17 mouse cellular contexts compared by ENCODE assay signal in the genomic region with DNA sequence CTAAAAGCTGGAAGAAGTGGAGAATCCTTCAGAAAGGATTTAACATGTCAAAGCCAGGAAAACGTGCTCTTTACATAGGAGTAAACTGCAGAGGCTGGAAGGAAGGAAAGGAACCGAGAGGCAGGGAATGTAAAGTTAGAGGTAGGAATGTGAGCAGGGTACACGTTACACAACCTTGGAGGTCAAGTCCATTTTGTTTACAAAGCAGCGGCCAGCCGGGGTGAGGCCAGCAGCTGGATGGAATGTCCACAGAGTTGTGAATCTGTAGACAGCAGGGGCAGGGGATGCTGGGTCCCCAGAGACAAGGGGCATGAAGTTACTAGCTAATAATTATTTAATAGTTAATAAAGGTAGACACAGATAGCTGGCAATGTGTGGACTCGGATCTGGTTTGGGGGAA. TPM values are rescaled to one million over a fixed set of nuclear protein-coding genes. Genes with fewer than 3 reads are reported as not detected.
DNase-seq lines count a peak whose midpoint lies in the region; ATAC-seq and TF ChIP-seq lines count a peak whose summit lies in the region.
"Had no signal": no experiment of that assay in that cellular context is flagged by ENCODE, and none has a peak within 500 bp of the region (broad histone marks: within the 10 kb centered on the region; RNA-seq: fewer than 3 reads in every experiment).

No protein-coding gene starts in this region.

- no peaks in the 10 kb centered on the region for H3K36me3 ChIP-seq in heart, embryonic 11.5 days (ENCODE audit: control insufficient read depth, insufficient read depth, low read length)
- H3K36me3 ChIP-seq in kidney, postnatal 0 days (ENCODE audit: insufficient read depth, low read length), result no peaks in the 10 kb centered on the region
- H3K36me3 ChIP-seq in lung, postnatal 0 days (ENCODE audit: insufficient read depth, low read length), result no peaks in the 10 kb centered on the region
- H3K36me3 ChIP-seq: embryonic facial prominence, embryonic 10.5 days; forebrain, embryonic 12.5 days; liver, embryonic 13.5 days; midbrain, embryonic 12.5 days; neural tube, embryonic 13.5 days had no signal

- no peak for ATAC-seq in heart, embryonic 11.5 days (replicated peaks; ENCODE audit: insufficient number of reproducible peaks, low FRiP score, low TSS enrichment)
- peak; percentile 18 for ATAC-seq in Patski
- ATAC-seq in kidney, postnatal 0 days (replicated peaks; ENCODE audit: low FRiP score, low read depth), result no peak
- peak; percentile 61 for ATAC-seq in lung, postnatal 0 days
- ATAC-seq: intestine, embryonic 16.5 days had no signal

- peaks cover 4% of the 10 kb centered on the region; the same call in 1 of the 2 replicates for H3K4me1 ChIP-seq in heart, embryonic 11.5 days (ENCODE audit: control insufficient read depth, insufficient read depth, low read length)
- H3K4me1 ChIP-seq in kidney, postnatal 0 days (replicated peaks; ENCODE audit: insufficient read depth, low read length), result 0 out of 2 replicates have a peak, but pooled peaks cover 8% of the 10 kb centered on the region
- peaks cover 3% of the 10 kb centered on the region for H3K4me1 ChIP-seq in lung, postnatal 0 days (ENCODE audit: insufficient read depth, low read depth, low read length)
- H3K4me1 ChIP-seq: liver, embryonic 13.5 days; midbrain, embryonic 12.5 days had no signal

- TF ChIP-seq EP300 in lung, postnatal 0 days (IDR thresholded peaks at IDR 0.05), result peak; percentile 46; the same call in 1 of the 2 replicates

- CTCF ChIA-PET in Patski (lab: Charles Lee), result interaction anchor here (1.8 kb wide), 1 partner anchor 48 kb away, joined by 3 read pairs; no protein-coding TSS in a partner anchor

- peak; percentile 13 for DNase-seq in heart, adult 8-10 months (ENCODE audit: low spot score)
- DNase-seq in Patski (ENCODE audit: low read depth, low spot score), result no peak
- DNase-seq in kidney, postnatal 0 days (ENCODE audit: low spot score), result no peak
- DNase-seq in lung, postnatal 0 days (ENCODE audit: low spot score), result peak; percentile 54
- DNase-seq in embryo, embryonic 10.5 days (ENCODE audit: low spot score), result no peak
- no peak for DNase-seq in thymus, postnatal 10 days (ENCODE audit: low spot score in 2 of 2)
- DNase-seq: cerebellum, adult 9-11 months; layer of hippocampus, postnatal 36 days; liver, embryonic 13.5 days; right cerebral cortex, adult 18-20 months; thymus, postnatal 14 days had no signal

- in situ Hi-C loops in Patski (cut with MboI; ENCODE audit: low pct_unique_long_range_greater_than_20kb), result no loop called here

- POLR2A ChIA-PET in Patski (lab: Charles Lee), result interaction anchor here (1.0 kb wide), 1 partner anchor 50 kb away, joined by 5 read pairs; no protein-coding TSS in a partner anchor

- no peak for TF ChIP-seq CTCF in Patski (IDR thresholded peaks at IDR 0.05)
- TF ChIP-seq CTCF in kidney, postnatal 0 days (IDR thresholded peaks at IDR 0.05; ENCODE audit: low read depth), result no peak
- TF ChIP-seq CTCF in lung, postnatal 0 days (IDR thresholded peaks at IDR 0.05), result no peak

- H3K27me3 ChIP-seq in heart, embryonic 11.5 days (ENCODE audit: control insufficient read depth, insufficient read depth, low read length), result no peaks in the 10 kb centered on the region
- H3K27me3 ChIP-seq in Patski, result no peaks in the 10 kb centered on the region
- no peaks in the 10 kb centered on the region for H3K27me3 ChIP-seq in kidney, postnatal 0 days (ENCODE audit: insufficient read depth, low read length)
- no peaks in the 10 kb centered on the region for H3K27me3 ChIP-seq in lung, postnatal 0 days (replicated peaks; ENCODE audit: insufficient read depth, low read length)
- H3K27me3 ChIP-seq: forebrain, embryonic 12.5 days; liver, embryonic 13.5 days; midbrain, embryonic 12.5 days; neural tube, embryonic 13.5 days had no signal

- no peak overlapping the region for H3K9ac ChIP-seq in heart, embryonic 11.5 days (ENCODE audit: low read depth, low read length)
- H3K9ac ChIP-seq in kidney, postnatal 0 days (ENCODE audit: low read depth, low read length), result no peak overlapping the region
- no peak overlapping the region for H3K9ac ChIP-seq in lung, postnatal 0 days (replicated peaks; ENCODE audit: low read depth)
- H3K9ac ChIP-seq: forebrain, embryonic 12.5 days; liver, embryonic 13.5 days; midbrain, embryonic 12.5 days; neural tube, embryonic 13.5 days had no signal

- no peak overlapping the region for H3K27ac ChIP-seq in heart, embryonic 11.5 days (ENCODE audit: low read depth, low read length)
- 0 out of 2 replicates have a peak overlapping the region, but pooled peaks have one; percentile 19 for H3K27ac ChIP-seq in kidney, postnatal 0 days
- H3K27ac ChIP-seq in lung, postnatal 0 days (ENCODE audit: low read length), result no peak overlapping the region
- H3K27ac ChIP-seq: embryonic facial prominence, embryonic 10.5 days; forebrain, embryonic 12.5 days; liver, embryonic 13.5 days; midbrain, embryonic 12.5 days; neural tube, embryonic 13.5 days had no signal

- H3K4me3 ChIP-seq in heart, embryonic 11.5 days (ENCODE audit: low read depth, low read length), result no peak overlapping the region
- no peak overlapping the region for H3K4me3 ChIP-seq in kidney, postnatal 0 days (replicated peaks; ENCODE audit: low read depth, low read length)
- H3K4me3 ChIP-seq in lung, postnatal 0 days (ENCODE audit: low read depth, low read length), result no peak overlapping the region
- H3K4me3 ChIP-seq: embryonic facial prominence, embryonic 10.5 days; forebrain, embryonic 12.5 days; liver, embryonic 13.5 days; midbrain, embryonic 12.5 days; neural tube, embryonic 13.5 days had no signal

- H3K9me3 ChIP-seq in heart, embryonic 11.5 days (replicated peaks; ENCODE audit: control insufficient read depth, low read length), result no peaks in the 10 kb centered on the region
- no peaks in the 10 kb centered on the region for H3K9me3 ChIP-seq in kidney, postnatal 0 days (replicated peaks; ENCODE audit: low read length)
- H3K9me3 ChIP-seq in lung, postnatal 0 days (ENCODE audit: low read length), result no peaks in the 10 kb centered on the region
- H3K9me3 ChIP-seq: embryonic facial prominence, embryonic 10.5 days; forebrain, embryonic 12.5 days; liver, embryonic 13.5 days; midbrain, embryonic 12.5 days; neural tube, embryonic 13.5 days had no signal

- H3K4me2 ChIP-seq in heart, embryonic 11.5 days, result no peak overlapping the region
- H3K4me2 ChIP-seq in kidney, postnatal 0 days (ENCODE audit: low read length), result no peak overlapping the region
- no peak overlapping the region for H3K4me2 ChIP-seq in lung, postnatal 0 days (replicated peaks; ENCODE audit: low read depth, low read length)
- H3K4me2 ChIP-seq: forebrain, embryonic 12.5 days; liver, embryonic 13.5 days; midbrain, embryonic 12.5 days; neural tube, embryonic 13.5 days had no signal

- 65% methylated on average over 6 of the region's 6 CpGs for WGBS in heart, embryonic 11.5 days (ENCODE audit: insufficient replicate concordance)
- 33% methylated on average over 6 of the region's 6 CpGs for WGBS in kidney, postnatal 0 days
- WGBS in lung, postnatal 0 days, result 25% methylated on average over 6 of the region's 6 CpGs

RNA-seq across cellular contexts. Expression of gene Ift43, which starts 45.8 kb away (rescaled TPM):
- 10 to 100 TPM; 24.9 to 32.3 (median 27.7) TPM for total RNA-seq in heart, adult 8-10 months (2022)
- 113 and 124 TPM in 2 replicates for polyA plus RNA-seq in heart, embryonic 11.5 days (2014; fragmentation: Nextera tagmentation; extraction: Ambion mirVana)
- polyA plus RNA-seq in Patski (2021), result 108 TPM
- polyA plus RNA-seq in kidney, postnatal 0 days (2015; fragmentation: Nextera tagmentation; extraction: Ambion mirVana), result 87.0 and 87.3 TPM in 2 replicates
- 127 and 141 TPM in 2 replicates for polyA plus RNA-seq in lung, postnatal 0 days (2015; fragmentation: Nextera tagmentation; extraction: Ambion mirVana)

RNA-seq across cellular contexts. Expression of gene Tgfb3, which starts 49.3 kb away (rescaled TPM):
- 10 to 100 TPM; 13.5 to 15.5 (median 14.3) TPM for total RNA-seq in heart, adult 8-10 months (2022)
- 9.2 and 11.8 TPM in 2 replicates for polyA plus RNA-seq in heart, embryonic 11.5 days (2014; fragmentation: Nextera tagmentation; extraction: Ambion mirVana)
- polyA plus RNA-seq in Patski (2021), result 25.6 TPM
- 16.6 and 19.3 TPM in 2 replicates for polyA plus RNA-seq in kidney, postnatal 0 days (2015; fragmentation: Nextera tagmentation; extraction: Ambion mirVana)
- 20.6 and 23.5 TPM in 2 replicates for polyA plus RNA-seq in lung, postnatal 0 days (2015; fragmentation: Nextera tagmentation; extraction: Ambion mirVana)

Comparison
In these comparisons a context has a peak if more than half of its experiments do, and no peak if none do; other contexts are left out.
1. DNase-seq: peak in heart, adult 8-10 months (single experiment) and lung, postnatal 0 days (single experiment); none in Patski (single experiment), kidney, postnatal 0 days (single experiment), embryo, embryonic 10.5 days (single experiment) and thymus, postnatal 10 days (0 of 2).
2. ATAC-seq: peak in Patski (single experiment) and lung, postnatal 0 days (single experiment); none in heart, embryonic 11.5 days (single experiment) and kidney, postnatal 0 days (single experiment).